Mouse (Mus musculus): ENCODE data around the gene Fcer2a.

Fcer2a gene

GRCm38 (mm10) chr8:3694121-3694520 is at the start of gene Fcer2a:
Gene Fcer2a (minus strand): TSS chr8:3694175.
- CTCF ChIA-PET: interaction anchor here (0.6 to 0.8 kb wide), 5 partner anchors 51 to 447 kb away, joined by 3 to 6 read pairs (median 3); no protein-coding TSS in a partner anchor

GRCm38 (mm10) chr8:3736947-3737346 is 43.0 kb upstream of the Fcer2a start:
- CTCF ChIA-PET: no interaction called here

- CTCF ChIA-PET: interaction anchor here (0.7 kb wide), 1 partner anchor 297 kb away, joined by 3 read pairs; no protein-coding TSS in a partner anchor
These were observed 41.6 kb upstream of the Fcer2a start for GRCm38 (mm10) chr8:3735599-3735998.

GRCm38 (mm10) chr8:3734084-3734483 is 40.1 kb upstream of the Fcer2a start:
- CTCF ChIA-PET: interaction anchor here (0.8 kb wide), 2 partner anchors 13 to 132 kb away, joined by 4 to 6 read pairs; no protein-coding TSS in a partner anchor

GRCm38 (mm10) chr8:3721041-3721440 is 27.1 kb upstream of the Fcer2a start:
- CTCF ChIA-PET: interaction anchor here (0.6 to 0.8 kb wide), 2 partner anchors 14 to 363 kb away, joined by 4 to 6 read pairs; no protein-coding TSS in a partner anchor

GRCm38 (mm10) chr8:3720551-3720950 is 26.6 kb upstream of the Fcer2a start, which contains the start of gene Clec4g:
Gene Clec4g (minus strand): TSS chr8:3720651.
- CTCF ChIA-PET: no interaction called here

- CTCF ChIA-PET: interaction anchor here (1.0 kb wide), 1 partner anchor 45 kb away, joined by 3 read pairs; no protein-coding TSS in a partner anchor
These were observed 24.6 kb upstream of the Fcer2a start for GRCm38 (mm10) chr8:3718559-3718958.

GRCm38 (mm10) chr8:3717321-3717954 is 23.5 kb upstream of the Fcer2a start:
- CTCF ChIA-PET: interaction anchor here (1.0 kb wide), 1 partner anchor 44 kb away, joined by 3 read pairs; no protein-coding TSS in a partner anchor

GRCm38 (mm10) chr8:3711646-3712045 is 17.7 kb upstream of the Fcer2a start:
- CTCF ChIA-PET: no interaction called here

- CTCF ChIA-PET: no interaction called here
These were observed 16.3 kb upstream of the Fcer2a start for GRCm38 (mm10) chr8:3710312-3710711.

- CTCF ChIA-PET: no interaction called here
These were observed 13.6 kb upstream of the Fcer2a start for GRCm38 (mm10) chr8:3707611-3708010.

- CTCF ChIA-PET: interaction anchor here (0.5 to 0.6 kb wide), 2 partner anchors 22 to 1262 kb away, joined by 3 read pairs; no protein-coding TSS in a partner anchor
These were observed 11.7 kb upstream of the Fcer2a start for GRCm38 (mm10) chr8:3705711-3706110.

GRCm38 (mm10) chr8:3701491-3701890 is 7.5 kb upstream of the Fcer2a start:
- CTCF ChIA-PET: no interaction called here

- CTCF ChIA-PET: no interaction called here
These were observed 3.2 kb downstream of the Fcer2a start for GRCm38 (mm10) chr8:3690774-3691173.

GRCm38 (mm10) chr8:3687537-3687936 is 6.4 kb downstream of the Fcer2a start:
- CTCF ChIA-PET: interaction anchor here (0.6 kb wide), 1 partner anchor 10 kb away, joined by 5 read pairs; no protein-coding TSS in a partner anchor

- CTCF ChIA-PET: interaction anchor here (0.5 kb wide), 1 partner anchor 64 kb away, joined by 4 read pairs; the partner anchor contains the start of gene Pet100
These were observed 8.6 kb downstream of the Fcer2a start for GRCm38 (mm10) chr8:3685422-3685821.

- CTCF ChIA-PET: interaction anchor here (0.6 kb wide), 1 partner anchor 21 kb away, joined by 3 read pairs; no protein-coding TSS in a partner anchor
These were observed 9.4 kb downstream of the Fcer2a start for GRCm38 (mm10) chr8:3684530-3684929.

GRCm38 (mm10) chr8:3683408-3684176 is 10.4 kb downstream of the Fcer2a start:
- CTCF ChIA-PET: interaction anchor here (0.6 kb wide), 1 partner anchor 22 kb away, joined by 3 read pairs; no protein-coding TSS in a partner anchor

- CTCF ChIA-PET: interaction anchor here (0.7 kb wide), 1 partner anchor 64 kb away, joined by 3 read pairs; no protein-coding TSS in a partner anchor
These were observed 11.5 kb downstream of the Fcer2a start for GRCm38 (mm10) chr8:3682435-3682834.

GRCm38 (mm10) chr8:3679656-3680055 is 14.3 kb downstream of the Fcer2a start:
- CTCF ChIA-PET: no interaction called here

- CTCF ChIA-PET: no interaction called here
These were observed 14.7 kb downstream of the Fcer2a start for GRCm38 (mm10) chr8:3679236-3679635.

GRCm38 (mm10) chr8:3678831-3679230 is 15.1 kb downstream of the Fcer2a start:
- CTCF ChIA-PET: no interaction called here
